Mouse (Mus musculus) gastrocnemius, adult 8-10 months (tissue): ENCODE measurements at regions not wholly inside any gene's neighbourhood (a gene's known extent, or its start where the extent isn't known, plus 50 kb on each side); places are given as distances from the start of the nearest gene placed in this dataset.

Source experiments
- DNase-seq, 2 experiments: peaks; one replicate each; pipeline ENCODE4 v3.0.0; 2022; ENCODE audit warnings: low spot score in 2 of 2

- DNase-seq: no peak
Observed at GRCm38 (mm10) chr4:72688842-72689241, 163.6 kb downstream of the Aldoart1 start.

GRCm38 (mm10) chr4:72674006-72674405 lies 178.4 kb downstream of the Aldoart1 start:
- DNase-seq: no peak

GRCm38 (mm10) chr4:72671652-72672411 lies 180.6 kb downstream of the Aldoart1 start:
- no peak for DNase-seq

- DNase-seq: no peak
Observed at GRCm38 (mm10) chr4:72669827-72670494, 182.5 kb downstream of the Aldoart1 start.

- DNase-seq: no peak
Observed at GRCm38 (mm10) chr4:72664379-72664778, 188.1 kb downstream of the Aldoart1 start.

- DNase-seq: no peak
Observed at GRCm38 (mm10) chr4:72662477-72662876, 190.0 kb downstream of the Aldoart1 start.

GRCm38 (mm10) chr4:72656206-72656605 lies 196.2 kb downstream of the Aldoart1 start:
- DNase-seq: no peak

GRCm38 (mm10) chr4:72647130-72647529 lies 205.3 kb downstream of the Aldoart1 start:
- DNase-seq: no peak

- DNase-seq: no peak
Observed at GRCm38 (mm10) chr4:72629416-72629815, 223.0 kb downstream of the Aldoart1 start.

GRCm38 (mm10) chr4:72627219-72627930 lies 225.1 kb downstream of the Aldoart1 start:
- no peak for DNase-seq

GRCm38 (mm10) chr4:72605107-72605506 lies 247.3 kb downstream of the Aldoart1 start:
- DNase-seq: no peak

- no peak for DNase-seq
Observed at GRCm38 (mm10) chr4:72595494-72595893, 256.9 kb downstream of the Aldoart1 start.

- no peak for DNase-seq
Observed at GRCm38 (mm10) chr4:72592129-72592528, 260.3 kb downstream of the Aldoart1 start.

- DNase-seq: no peak
Observed at GRCm38 (mm10) chr4:72574946-72575345, 277.5 kb downstream of the Aldoart1 start.

- DNase-seq: no peak
Observed at GRCm38 (mm10) chr4:72571924-72572323, 280.5 kb downstream of the Aldoart1 start.

GRCm38 (mm10) chr4:72565186-72565585 lies 287.2 kb downstream of the Aldoart1 start:
- DNase-seq: no peak

GRCm38 (mm10) chr4:72562909-72563676 lies 289.3 kb downstream of the Aldoart1 start:
- no peak for DNase-seq

- DNase-seq: no peak
Observed at GRCm38 (mm10) chr4:72554276-72554675, 298.2 kb downstream of the Aldoart1 start.

GRCm38 (mm10) chr4:72534563-72534962 lies 317.9 kb downstream of the Aldoart1 start:
- no peak for DNase-seq

- no peak for DNase-seq
Observed at GRCm38 (mm10) chr4:72524630-72525029, 323.9 kb upstream of the Tle1 start.

- DNase-seq: no peak
Observed at GRCm38 (mm10) chr4:72524100-72524499, 323.4 kb upstream of the Tle1 start.

GRCm38 (mm10) chr4:72511220-72511619 lies 310.5 kb upstream of the Tle1 start:
- no peak for DNase-seq
